Mouse (Mus musculus): Measurements from ENCODE around the gene Samd1.

DNA sequence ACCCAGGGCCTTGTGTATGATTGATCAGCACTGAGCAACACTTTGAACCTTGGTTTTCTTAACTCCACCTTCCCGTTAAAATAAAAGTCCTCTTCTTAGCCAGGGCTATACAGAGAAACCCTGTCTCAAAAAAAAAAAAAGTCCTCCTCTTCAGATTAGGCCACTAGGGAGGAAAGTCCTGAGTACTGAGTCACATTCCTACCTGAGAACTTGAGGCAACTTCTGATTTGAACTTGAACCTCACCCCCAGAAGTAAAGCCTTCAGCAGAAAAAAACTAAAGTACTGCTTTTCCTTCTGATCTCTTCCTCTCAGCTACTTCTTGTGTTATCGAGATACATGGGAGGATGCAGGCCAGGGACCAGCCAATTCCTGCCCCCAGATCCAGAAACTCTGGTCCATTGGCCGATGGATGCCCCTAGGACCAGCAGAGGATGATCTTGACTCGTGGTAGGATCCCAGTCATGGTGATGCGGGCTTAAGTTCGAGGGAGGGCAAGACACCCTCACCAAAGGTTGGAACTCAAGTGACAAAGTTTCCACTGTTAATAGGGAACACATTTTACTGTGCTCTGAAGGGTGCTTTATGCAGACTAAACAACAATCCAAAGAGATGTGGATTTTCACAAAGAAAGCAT lies 6.3 kb downstream of the Samd1 start:
- TF ChIP-seq POLR2A (IDR thresholded peaks at IDR 0.05; ENCODE audit: low read depth, low read length) (no peak), CTCF (IDR thresholded peaks at IDR 0.05; ENCODE audit: extremely low read depth, insufficient read depth, insufficient read length, insufficient replicate concordance) (no peak)
